Mouse (Mus musculus) hindbrain, embryonic 11.5 days (tissue): Measurements from ENCODE around the gene Gm12166. TPM values are rescaled to one million over a fixed set of nuclear protein-coding genes. Genes with fewer than 3 reads are reported as not detected.

ENCODE experiments used
- ATAC-seq: fragments of 200-750 bp; cut with Nextera tagmentation; 2 replicates; pipeline ENCODE4 v1.8.0; 2017; ENCODE audit warnings: mild to moderate bottlenecking, moderate TSS enrichment, moderate library complexity; ENCODE audit not compliant: low FRiP score
- DNase-seq: peaks from one replicate; pipeline ENCODE4 v3.0.0-alpha.2; 2015; ENCODE audit warnings: low spot score
- H3K27ac ChIP-seq: fragments of 300-500 bp; sonication (generic); 2 replicates; pipeline ENCODE4 v1.5.1; 2014; ENCODE audit warnings: mild to moderate bottlenecking, low read depth, low read length
- H3K27me3 ChIP-seq: fragments of 300-500 bp; sonication (generic); 2 replicates; pipeline ENCODE4 v1.6.1; 2014; ENCODE audit warnings: mild to moderate bottlenecking, low read length, moderate library complexity, mixed read lengths; ENCODE audit not compliant: control insufficient read depth, insufficient read depth
- H3K36me3 ChIP-seq: fragments of 300-500 bp; sonication (generic); 2 replicates; pipeline ENCODE4 v1.6.1; 2014; ENCODE audit warnings: mild to moderate bottlenecking, low read length, moderate library complexity, mixed read lengths; ENCODE audit not compliant: control insufficient read depth, insufficient read depth
- H3K4me1 ChIP-seq: fragments of 300-500 bp; sonication (generic); replicated peaks from 2 replicates; pipeline ENCODE4 v1.6.1; 2014; ENCODE audit warnings: low read length, mixed read lengths; ENCODE audit not compliant: control insufficient read depth, insufficient read depth
- H3K4me2 ChIP-seq: fragments of 300-500 bp; sonication (generic); replicated peaks from 2 replicates; pipeline ENCODE4 v1.6.1; 2014; ENCODE audit warnings: mild to moderate bottlenecking, low read depth, low read length
- H3K4me3 ChIP-seq: fragments of 300-500 bp; sonication (generic); 2 replicates; pipeline ENCODE4 v1.5.1; 2014; ENCODE audit warnings: low read depth, low read length
- H3K9ac ChIP-seq: fragments of 300-500 bp; sonication (generic); 2 replicates; pipeline ENCODE4 v1.6.1; 2014; ENCODE audit warnings: low read depth, low read length
- H3K9me3 ChIP-seq: fragments of 300-500 bp; sonication (generic); 2 replicates; pipeline ENCODE4 v1.6.1; 2016; ENCODE audit warnings: low read length; ENCODE audit not compliant: control insufficient read depth
- WGBS: fragments of 180-500 bp; shearing (Covaris S2); extraction: QIAGEN DNeasy Blood & Tissue Kit; methylation state at CpG from one replicate; pipeline ENCODE4 v1.1.7; 2014; 5-methylcytosine and 5-hydroxymethylcytosine counted together
- polyA plus RNA-seq: library from polyadenylated mRNA; unstranded; fragments of >200 nt; fragmentation: Nextera tagmentation; extraction: Ambion mirVana; gene quantifications from 2 replicates; pipeline ENCODE4 v1.2.1, GENCODE M21; 2014

Gene Gm12166
- polyA plus RNA-seq, 1 experiment from 2014 or later = 4.1 TPM

DNA sequence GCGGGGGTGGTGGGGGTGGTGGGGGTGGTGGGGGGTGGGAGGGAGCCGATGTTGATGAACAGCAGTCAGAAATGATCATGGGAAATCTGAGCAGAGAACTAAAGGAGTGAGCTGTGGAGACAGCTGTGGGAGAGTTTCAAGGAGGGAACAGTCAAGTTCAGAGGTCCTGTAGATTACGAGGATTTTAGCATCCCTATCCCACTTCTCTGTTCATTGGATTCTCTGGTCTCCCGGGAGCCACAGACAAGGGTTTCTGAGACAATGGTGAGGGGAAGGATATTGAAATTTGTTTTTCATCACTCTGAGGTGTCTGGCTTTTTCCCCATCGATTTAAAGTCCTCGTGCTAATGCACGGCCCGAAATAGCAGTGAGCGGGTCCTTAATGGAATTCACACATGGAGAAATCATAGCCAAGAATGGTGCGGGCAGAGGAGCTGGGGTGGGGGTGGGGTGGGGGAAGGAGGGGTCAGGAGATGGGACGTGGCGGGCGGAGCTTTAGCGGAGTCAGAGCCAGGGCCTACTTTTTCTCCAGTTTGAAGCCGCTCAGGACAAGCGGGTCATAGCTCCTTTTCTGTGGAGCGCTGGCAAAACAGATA is 17.4 kb upstream of the Gm12166 start:
- Histone ChIP-seq H3K4me2 (no peak overlapping the region), H3K27ac (peak overlapping the region; percentile 58), H3K4me3 (no peak overlapping the region), H3K9me3 (no peaks in the 10 kb centered on the region), H3K9ac (no peak overlapping the region), H3K36me3 (no peaks in the 10 kb centered on the region), H3K27me3 (no peaks in the 10 kb centered on the region), H3K4me1 (peaks cover 3% of the 10 kb centered on the region; the same call in 1 of the 2 replicates)
- WGBS = 29% methylated on average over 16 of the region's 17 CpGs
- DNase-seq (peak; percentile 40), ATAC-seq (no peak)

DNA sequence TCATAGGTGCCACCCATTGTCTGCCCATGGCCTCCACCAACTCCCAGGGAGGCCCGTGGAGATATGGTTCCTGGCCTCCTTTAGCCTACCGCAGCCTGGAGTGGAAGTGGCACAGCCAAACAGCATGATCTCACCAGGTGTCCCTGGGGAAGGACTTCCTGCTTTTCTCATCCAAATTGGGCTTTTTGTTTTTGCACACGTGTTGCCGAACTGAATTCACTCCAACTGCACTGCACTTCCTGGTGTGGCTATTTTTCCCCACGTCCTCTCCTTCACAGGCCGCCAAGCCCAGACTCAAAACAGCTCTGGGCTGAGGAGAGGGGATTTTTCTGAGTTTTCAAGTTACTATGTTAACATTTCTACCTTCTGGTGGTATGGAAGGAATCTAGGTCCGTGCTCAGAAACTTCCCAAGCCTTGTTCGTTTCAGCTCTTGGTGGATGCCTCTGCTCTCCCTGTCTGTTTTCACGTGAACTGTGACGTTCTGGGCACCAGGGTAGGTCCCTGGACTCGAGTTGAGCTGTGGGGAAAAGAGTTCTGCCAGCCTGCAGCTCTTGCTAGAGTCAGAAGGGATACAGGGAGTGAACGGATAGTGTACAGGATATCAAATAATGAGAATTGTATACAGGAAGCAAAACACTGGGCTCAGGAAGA is 16.8 kb upstream of the Gm12166 start:
- Histone ChIP-seq H3K4me3 (no peak overlapping the region), H3K9ac (no peak overlapping the region), H3K36me3 (no peaks in the 10 kb centered on the region), H3K4me1 (peaks cover 3% of the 10 kb centered on the region; the same call in 1 of the 2 replicates), H3K9me3 (no peaks in the 10 kb centered on the region), H3K27me3 (no peaks in the 10 kb centered on the region), H3K27ac (0 out of 2 replicates have a peak overlapping the region, but pooled peaks have one; percentile 24), H3K4me2 (no peak overlapping the region)
- 26% methylated on average over 12 of the region's 12 CpGs for WGBS
- 0 out of 2 replicates have a peak, but pooled peaks have one; percentile 30 for ATAC-seq
- DNase-seq = no peak

DNA sequence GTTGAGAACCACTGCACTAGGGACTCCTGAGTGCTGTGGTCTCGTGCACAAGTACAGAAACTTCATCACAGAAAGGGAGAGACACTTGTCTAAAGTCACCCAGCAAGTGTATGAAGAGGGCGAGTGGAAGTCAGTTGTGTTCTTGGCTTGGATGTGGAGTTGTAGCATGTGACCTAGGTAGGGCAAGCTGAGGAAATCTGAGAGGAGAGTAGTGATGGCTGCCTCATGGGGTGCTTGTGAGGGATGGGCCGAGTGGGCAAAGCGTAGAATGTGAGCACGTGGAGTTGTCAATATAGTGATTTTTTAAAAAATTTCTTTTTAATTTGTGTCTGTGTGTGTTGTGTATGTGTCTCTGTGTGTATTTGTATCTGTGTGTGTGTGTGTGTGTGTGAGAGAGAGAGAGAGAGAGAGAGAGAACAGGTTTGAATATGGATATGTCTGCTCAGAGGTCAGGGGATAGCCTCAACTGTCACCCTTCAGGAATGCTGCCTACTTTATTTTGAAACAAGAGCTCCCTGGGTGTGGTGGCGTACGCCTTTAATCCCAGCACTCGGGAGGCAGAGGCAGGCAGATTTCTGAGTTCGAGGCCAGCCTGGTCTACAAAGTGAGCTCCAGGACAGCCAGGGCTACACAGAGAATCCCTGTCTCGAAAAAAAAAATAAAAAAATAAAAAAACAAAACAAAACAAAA is 15.4 kb upstream of the Gm12166 start:
- Histone ChIP-seq H3K27me3 (no peaks in the 10 kb centered on the region), H3K27ac (no peak overlapping the region), H3K9me3 (no peaks in the 10 kb centered on the region), H3K36me3 (no peaks in the 10 kb centered on the region), H3K4me2 (no peak overlapping the region), H3K4me1 (peaks cover 3% of the 10 kb centered on the region; the same call in 1 of the 2 replicates), H3K9ac (no peak overlapping the region), H3K4me3 (no peak overlapping the region)
- 91% methylated on average over 10 of the region's 10 CpGs for WGBS
- DNase-seq = no peak
- no peak for ATAC-seq

DNA sequence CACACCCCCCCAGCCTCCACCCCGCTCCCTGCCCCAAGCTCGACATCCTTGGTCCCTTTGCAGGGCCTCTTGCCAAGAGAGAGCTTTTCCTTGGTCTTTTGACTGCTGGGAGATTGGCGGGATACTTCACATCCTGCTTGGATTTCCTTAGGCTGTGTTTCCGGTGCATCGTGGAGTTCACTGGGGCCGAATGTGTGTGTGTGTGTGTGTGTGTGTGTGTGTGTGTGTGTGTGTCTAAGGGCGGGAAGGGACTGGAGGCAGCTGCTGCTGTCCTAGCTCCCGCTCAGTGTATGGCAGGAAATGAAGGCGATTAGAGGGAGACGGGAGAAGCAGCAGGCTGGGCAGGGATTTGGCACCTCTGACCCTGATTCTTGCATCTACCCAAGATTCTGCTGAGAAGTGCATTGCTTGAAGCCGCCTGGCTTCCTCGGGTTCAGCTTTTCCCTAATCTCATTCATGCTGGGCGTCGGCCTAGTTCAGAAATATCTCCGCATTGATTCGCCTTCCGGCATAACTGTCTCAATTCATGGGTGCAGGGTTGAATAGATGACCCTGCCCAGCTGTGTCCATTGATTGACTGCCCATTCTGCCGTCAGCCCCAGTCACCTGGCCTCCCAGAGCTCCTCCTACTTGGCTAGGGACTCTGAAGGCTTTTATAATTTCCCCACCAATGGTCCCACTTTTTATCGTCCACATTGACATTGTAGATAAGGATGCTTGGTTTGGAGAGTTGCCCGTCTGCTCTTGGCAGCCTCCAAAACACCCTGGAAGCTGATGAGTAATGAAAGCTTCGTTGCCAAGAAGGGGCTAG is 13.3 kb upstream of the Gm12166 start:
- H3K4me2 ChIP-seq = no peak overlapping the region
- no peak overlapping the region for H3K4me3 ChIP-seq
- DNase-seq (no peak), ATAC-seq (peak; percentile 51; the same call in 1 of the 2 replicates)
- H3K36me3 ChIP-seq = no peaks in the 10 kb centered on the region
- no peaks in the 10 kb centered on the region for H3K27me3 ChIP-seq
- 72% methylated on average over 20 of the region's 21 CpGs for WGBS
- H3K9ac ChIP-seq = no peak overlapping the region
- peaks cover 3% of the 10 kb centered on the region; the same call in 1 of the 2 replicates for H3K4me1 ChIP-seq
- no peaks in the 10 kb centered on the region for H3K9me3 ChIP-seq
- peak overlapping the region; percentile 34; the same call in 1 of the 2 replicates for H3K27ac ChIP-seq

DNA sequence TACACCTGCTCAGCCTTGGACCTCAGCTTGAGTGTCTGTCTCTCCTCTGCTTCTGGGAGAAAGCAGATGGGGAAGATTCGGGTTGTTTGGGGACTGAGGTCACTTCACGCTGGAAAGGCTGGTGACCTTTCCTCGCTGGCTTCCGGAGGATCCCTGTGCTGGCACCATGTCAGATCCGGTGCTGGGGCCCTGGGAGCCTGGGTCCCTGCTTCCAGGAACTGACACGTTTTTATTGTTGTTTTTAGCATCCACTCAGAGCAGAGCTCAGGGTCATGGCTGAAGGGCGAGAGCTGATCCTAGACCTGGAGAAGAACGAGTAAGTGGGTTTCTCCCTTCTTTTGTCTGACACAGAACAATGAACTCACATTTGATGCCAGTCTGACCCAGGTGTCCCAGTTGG is 12.6 kb upstream of the Gm12166 start:
- Histone ChIP-seq H3K9me3 (no peaks in the 10 kb centered on the region), H3K36me3 (no peaks in the 10 kb centered on the region), H3K27me3 (no peaks in the 10 kb centered on the region), H3K4me2 (no peak overlapping the region), H3K9ac (no peak overlapping the region), H3K4me3 (no peak overlapping the region), H3K27ac (0 out of 2 replicates have a peak overlapping the region, but pooled peaks have one; percentile 34), H3K4me1 (no peaks in the 10 kb centered on the region)
- DNase-seq (no peak), ATAC-seq (no peak)
- WGBS = 71% methylated on average over 8 of the region's 8 CpGs

DNA sequence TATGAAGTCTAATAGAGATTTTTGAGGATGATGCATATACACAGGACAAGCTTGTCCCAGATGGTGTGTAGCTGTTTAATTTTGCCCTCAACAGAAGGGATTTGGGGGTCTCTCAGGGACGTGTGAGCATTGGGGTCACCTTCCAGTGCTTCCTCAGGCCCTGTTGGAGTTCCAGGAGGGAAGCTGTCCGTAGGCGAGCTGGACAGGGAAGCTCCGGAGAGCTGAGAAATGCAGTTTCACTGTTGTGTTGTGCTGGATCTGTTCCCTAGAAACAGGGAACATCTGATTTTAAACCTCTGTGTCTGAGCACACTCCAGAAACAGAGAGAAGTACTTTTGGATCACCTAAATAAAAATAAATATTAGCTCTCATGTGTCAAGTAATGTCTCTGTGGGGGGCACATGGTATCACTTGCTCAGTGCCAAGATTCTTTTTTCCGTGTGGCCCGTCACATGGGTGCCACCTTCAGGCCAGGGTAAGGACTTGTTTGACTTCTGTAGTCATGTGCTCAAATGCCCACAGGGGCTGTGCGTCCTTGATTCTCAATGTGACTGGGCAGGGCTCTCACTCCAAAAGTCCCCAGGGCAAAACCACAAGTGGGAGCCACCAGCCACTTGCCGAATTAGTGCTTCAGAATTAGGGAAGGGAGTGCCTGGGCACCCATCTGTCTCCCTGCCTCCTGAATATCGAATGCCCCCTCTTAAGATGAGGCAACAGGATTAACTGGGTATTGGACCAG is 11.0 kb upstream of the Gm12166 start:
- Histone ChIP-seq H3K36me3 (no peaks in the 10 kb centered on the region), H3K4me1 (no peaks in the 10 kb centered on the region), H3K27ac (no peak overlapping the region), H3K9me3 (no peaks in the 10 kb centered on the region), H3K4me3 (no peak overlapping the region), H3K4me2 (no peak overlapping the region), H3K27me3 (no peaks in the 10 kb centered on the region), H3K9ac (no peak overlapping the region)
- DNase-seq (no peak), ATAC-seq (no peak)
- WGBS = 67% methylated on average over 9 of the region's 9 CpGs

DNA sequence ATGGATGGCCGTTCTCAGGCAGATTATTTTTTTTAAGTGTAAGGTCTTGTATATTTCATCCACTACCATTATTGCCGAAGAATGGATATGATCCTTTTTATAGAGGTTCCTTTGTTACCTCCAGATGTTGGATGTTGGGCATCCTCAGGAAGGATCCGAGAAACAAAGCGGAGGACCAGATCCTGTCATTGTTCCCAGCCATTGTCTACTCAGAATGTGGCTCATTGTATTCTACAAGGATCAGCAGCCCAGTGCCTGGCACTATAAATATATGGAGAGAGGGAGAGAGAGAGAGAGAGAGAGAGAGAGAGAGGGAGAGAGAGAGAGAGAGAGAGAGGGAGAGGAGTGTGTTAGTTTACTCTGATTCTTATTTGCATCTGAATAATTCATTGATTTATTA is 10.4 kb upstream of the Gm12166 start:
- Histone ChIP-seq H3K27ac (no peak overlapping the region), H3K9me3 (no peaks in the 10 kb centered on the region), H3K27me3 (no peaks in the 10 kb centered on the region), H3K4me1 (no peaks in the 10 kb centered on the region), H3K9ac (no peak overlapping the region), H3K4me2 (no peak overlapping the region), H3K36me3 (no peaks in the 10 kb centered on the region), H3K4me3 (no peak overlapping the region)
- DNase-seq (no peak), ATAC-seq (no peak)
- 70% methylated on average over 4 of the region's 4 CpGs for WGBS
